Mouse (Mus musculus) erythroblast, embryonic 14.5 days (primary cell): ENCODE measurements around the gene Cd55b. TPM values are rescaled to one million over a fixed set of nuclear protein-coding genes. Genes with fewer than 3 reads are reported as not detected.
A peak's percentile ranks its signal among the peaks of the same experiment; 100 is the strongest.
"Not testable (repeated sequence)": the region's sequence is repeated elsewhere in the genome, so short reads cannot be mapped to it uniquely, and the experiment has no call there.

Source experiments
- H3K27me3 ChIP-seq: 2 replicates; pipeline ENCODE4 v1.6.1; 2012; ENCODE audit warnings: inconsistent platforms; ENCODE audit not compliant: control insufficient read depth
- H3K36me3 ChIP-seq: 2 replicates; pipeline ENCODE4 v1.6.1; 2012; ENCODE audit warnings: mild to moderate bottlenecking, inconsistent platforms; ENCODE audit not compliant: control insufficient read depth
- H3K4me1 ChIP-seq: 2 replicates; pipeline ENCODE4 v1.6.1; 2012; ENCODE audit warnings: inconsistent platforms; ENCODE audit not compliant: control insufficient read depth
- H3K4me3 ChIP-seq: replicated peaks from 2 replicates; pipeline ENCODE3; 2012; ENCODE audit warnings: moderate library complexity, mild to moderate bottlenecking, inconsistent platforms
- H3K9me3 ChIP-seq: 2 replicates; pipeline ENCODE4 v1.6.1; 2012; ENCODE audit warnings: low read length, inconsistent platforms, mixed read lengths; ENCODE audit not compliant: control insufficient read depth
- GATA1 ChIP-seq: IDR thresholded peaks from 2 replicates; pipeline ENCODE4 v1.6.1; 2012; ENCODE audit warnings: low read length, inconsistent platforms, mixed read lengths
- TAL1 ChIP-seq: IDR thresholded peaks from 3 replicates; pipeline ENCODE4 v1.6.1; 2012; ENCODE audit warnings: low read length, inconsistent platforms, mixed read lengths
- polyA plus RNA-seq: library from polyadenylated mRNA; stranded (reverse); fragments of >175 nt; gene quantifications from 2 replicates; pipeline ENCODE4 v1.2.3, GENCODE M21; 2012

Cd55b gene
- polyA plus RNA-seq, 1 experiment = not detected

GRCm38 (mm10) chr1:130387282-130387681, 35.5 kb downstream of the Cd55b start:
- H3K4me3 ChIP-seq, H3K36me3 ChIP-seq, H3K27me3 ChIP-seq, H3K4me1 ChIP-seq: not testable (repeated sequence)
- peaks cover 11% of the 10 kb centered on the region for H3K9me3 ChIP-seq

- Histone ChIP-seq H3K36me3 (no peaks in the 10 kb centered on the region), H3K4me3 (no peak overlapping the region)
Observed at GRCm38 (mm10) chr1:130377726-130378429, 44.9 kb downstream of the Cd55b start.

GRCm38 (mm10) chr1:130374173-130374785, 48.5 kb downstream of the Cd55b start:
- H3K4me3 ChIP-seq = no peak overlapping the region
- H3K36me3 ChIP-seq = no peaks in the 10 kb centered on the region
- H3K4me1 ChIP-seq = peaks cover 34% of the 10 kb centered on the region
- TF ChIP-seq GATA1 = 0 out of 2 replicates have a peak, but pooled peaks have one; percentile 22
- no peak for TF ChIP-seq TAL1
- no peaks in the 10 kb centered on the region for H3K9me3 ChIP-seq
- H3K27me3 ChIP-seq = no peaks in the 10 kb centered on the region

More at GRCm38 (mm10) chr1:130377726-130378429, 44.9 kb downstream of the Cd55b start:
- Histone ChIP-seq H3K27me3 (no peaks in the 10 kb centered on the region), H3K4me1 (peaks cover 29% of the 10 kb centered on the region), H3K9me3 (peaks cover 2% of the 10 kb centered on the region; the same call in 1 of the 2 replicates)
- TF ChIP-seq GATA1 = no peak
- no peak for TF ChIP-seq TAL1

- Histone ChIP-seq H3K4me1 (peaks cover 34% of the 10 kb centered on the region), H3K27me3 (no peaks in the 10 kb centered on the region), H3K4me3 (no peak overlapping the region), H3K36me3 (no peaks in the 10 kb centered on the region), H3K9me3 (no peaks in the 10 kb centered on the region)
- TF ChIP-seq GATA1 = no peak
- TF ChIP-seq TAL1 = no peak
Observed at GRCm38 (mm10) chr1:130373398-130374083, 49.3 kb downstream of the Cd55b start.

GRCm38 (mm10) chr1:130371895-130372528, 50.8 kb downstream of the Cd55b start:
- Histone ChIP-seq H3K9me3 (no peaks in the 10 kb centered on the region), H3K36me3 (no peaks in the 10 kb centered on the region), H3K4me3 (no peak overlapping the region), H3K27me3 (no peaks in the 10 kb centered on the region), H3K4me1 (peaks cover 31% of the 10 kb centered on the region)
- TF ChIP-seq GATA1 (no peak), TAL1 (no peak)

- Histone ChIP-seq H3K9me3 (no peaks in the 10 kb centered on the region), H3K4me3 (no peak overlapping the region), H3K4me1 (peaks cover 31% of the 10 kb centered on the region), H3K27me3 (no peaks in the 10 kb centered on the region), H3K36me3 (no peaks in the 10 kb centered on the region)
- TF ChIP-seq TAL1 (no peak), GATA1 (no peak)
Observed at GRCm38 (mm10) chr1:130371291-130371690, 51.5 kb downstream of the Cd55b start.

- H3K4me1 ChIP-seq = no peaks in the 10 kb centered on the region
- H3K4me3 ChIP-seq = no peak overlapping the region
- TF ChIP-seq GATA1 = no peak
- TF ChIP-seq TAL1 = no peak
- no peaks in the 10 kb centered on the region for H3K36me3 ChIP-seq
- H3K27me3 ChIP-seq = no peaks in the 10 kb centered on the region
- no peaks in the 10 kb centered on the region for H3K9me3 ChIP-seq
Observed at GRCm38 (mm10) chr1:130350077-130350635, 72.7 kb downstream of the Cd55b start.

- Histone ChIP-seq H3K36me3 (no peaks in the 10 kb centered on the region), H3K27me3 (no peaks in the 10 kb centered on the region), H3K9me3 (no peaks in the 10 kb centered on the region; the same call in 1 of the 2 replicates), H3K4me3 (no peak overlapping the region), H3K4me1 (no peaks in the 10 kb centered on the region)
- TF ChIP-seq TAL1 (no peak), GATA1 (no peak)
Observed at GRCm38 (mm10) chr1:130342429-130342828, 80.4 kb downstream of the Cd55b start.

Other genes starting within 250 kb of the Cd55b start
- 0.63 and 0.90 TPM in 2 replicates for gene Cd55, start 39.7 kb upstream of the Cd55b start, polyA plus RNA-seq
- gene Zp3r, start 206.6 kb upstream of the Cd55b start, polyA plus RNA-seq = not detected in 2 replicates
- gene C4bp, start 238.6 kb upstream of the Cd55b start, polyA plus RNA-seq = not detected in 2 replicates